Mouse (Mus musculus): Measurements from ENCODE around the gene Il12a. TPM values are rescaled to one million over a fixed set of nuclear protein-coding genes. Genes with fewer than 3 reads are reported as not detected.

The Il12a gene
- polyA plus RNA-seq, 1 experiment from 2014 or later = 0.33 TPM

GRCm38 (mm10) chr3:68667852-68668251 lies 22.6 kb upstream of the Il12a start:
- H3K4me1 ChIP-seq = peaks cover 4% of the 10 kb centered on the region; the same call in 1 of the 2 replicates
- no peaks in the 10 kb centered on the region for H3K9me3 ChIP-seq
- 94% methylated on average over 1 of the region's 1 CpGs for WGBS
- no peaks in the 10 kb centered on the region for H3K27me3 ChIP-seq (replicated peaks)
- ATAC-seq (ENCODE audit: low FRiP score, low read depth) = no peak
- H3K4me3 ChIP-seq = no peak overlapping the region
- H3K27ac ChIP-seq = no peak overlapping the region
- no peak overlapping the region for H3K9ac ChIP-seq
- H3K4me2 ChIP-seq (replicated peaks) = no peak overlapping the region
- no peaks in the 10 kb centered on the region for H3K36me3 ChIP-seq

DNA sequence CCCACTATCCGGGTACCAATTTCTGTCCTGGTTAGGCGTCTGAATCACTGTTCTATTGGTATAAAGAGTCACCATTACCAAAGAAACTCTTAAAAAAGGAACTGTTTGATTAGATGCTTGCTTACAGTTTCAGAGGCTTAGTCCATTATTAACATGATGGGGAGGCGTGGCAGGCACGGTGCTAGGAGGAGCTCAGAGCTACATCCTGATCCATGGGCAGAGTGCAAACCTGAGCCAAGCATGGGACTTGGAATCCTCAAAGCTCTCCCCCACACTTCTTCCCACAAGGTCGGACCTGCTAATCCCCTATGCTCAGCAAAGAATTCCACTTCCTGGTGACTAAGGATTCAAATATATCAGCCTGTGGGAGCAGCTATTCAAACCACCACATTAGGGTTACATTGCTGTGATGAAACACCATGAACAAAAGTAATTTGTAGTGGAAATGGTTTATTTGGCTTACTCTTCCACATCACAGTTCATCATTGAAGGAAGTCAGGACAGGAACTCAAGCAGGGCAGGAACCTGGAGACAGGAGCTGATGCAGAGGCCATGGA lies 20.9 kb upstream of the Il12a start:
- WGBS = 87% methylated on average over 5 of the region's 5 CpGs
- H3K27me3 ChIP-seq (replicated peaks) = no peaks in the 10 kb centered on the region
- no peak overlapping the region for H3K4me3 ChIP-seq
- H3K9ac ChIP-seq = no peak overlapping the region
- ATAC-seq (ENCODE audit: low FRiP score, low read depth) = no peak
- no peak overlapping the region for H3K4me2 ChIP-seq (replicated peaks)
- H3K27ac ChIP-seq = no peak overlapping the region
- no peaks in the 10 kb centered on the region for H3K4me1 ChIP-seq
- H3K9me3 ChIP-seq = no peaks in the 10 kb centered on the region
- H3K36me3 ChIP-seq = no peaks in the 10 kb centered on the region

GRCm38 (mm10) chr3:68674721-68675120 lies 15.7 kb upstream of the Il12a start:
- H3K9ac ChIP-seq = no peak overlapping the region
- ATAC-seq (ENCODE audit: low FRiP score, low read depth) = no peak
- WGBS = 78% methylated on average over 2 of the region's 2 CpGs
- no peak overlapping the region for H3K27ac ChIP-seq
- H3K4me1 ChIP-seq = no peaks in the 10 kb centered on the region
- H3K27me3 ChIP-seq (replicated peaks) = no peaks in the 10 kb centered on the region
- no peaks in the 10 kb centered on the region for H3K9me3 ChIP-seq
- H3K36me3 ChIP-seq = no peaks in the 10 kb centered on the region
- no peak overlapping the region for H3K4me2 ChIP-seq (replicated peaks)
- H3K4me3 ChIP-seq = no peak overlapping the region

GRCm38 (mm10) chr3:68675216-68675835 lies 15.1 kb upstream of the Il12a start:
- ATAC-seq (ENCODE audit: low FRiP score, low read depth) = no peak
- no peaks in the 10 kb centered on the region for H3K9me3 ChIP-seq
- no peak overlapping the region for H3K4me3 ChIP-seq
- no peak overlapping the region for H3K9ac ChIP-seq
- H3K27me3 ChIP-seq (replicated peaks) = no peaks in the 10 kb centered on the region
- no peaks in the 10 kb centered on the region for H3K36me3 ChIP-seq
- no peak overlapping the region for H3K27ac ChIP-seq
- 90% methylated on average over 12 of the region's 12 CpGs for WGBS
- H3K4me2 ChIP-seq (replicated peaks) = no peak overlapping the region
- no peaks in the 10 kb centered on the region for H3K4me1 ChIP-seq

DNA sequence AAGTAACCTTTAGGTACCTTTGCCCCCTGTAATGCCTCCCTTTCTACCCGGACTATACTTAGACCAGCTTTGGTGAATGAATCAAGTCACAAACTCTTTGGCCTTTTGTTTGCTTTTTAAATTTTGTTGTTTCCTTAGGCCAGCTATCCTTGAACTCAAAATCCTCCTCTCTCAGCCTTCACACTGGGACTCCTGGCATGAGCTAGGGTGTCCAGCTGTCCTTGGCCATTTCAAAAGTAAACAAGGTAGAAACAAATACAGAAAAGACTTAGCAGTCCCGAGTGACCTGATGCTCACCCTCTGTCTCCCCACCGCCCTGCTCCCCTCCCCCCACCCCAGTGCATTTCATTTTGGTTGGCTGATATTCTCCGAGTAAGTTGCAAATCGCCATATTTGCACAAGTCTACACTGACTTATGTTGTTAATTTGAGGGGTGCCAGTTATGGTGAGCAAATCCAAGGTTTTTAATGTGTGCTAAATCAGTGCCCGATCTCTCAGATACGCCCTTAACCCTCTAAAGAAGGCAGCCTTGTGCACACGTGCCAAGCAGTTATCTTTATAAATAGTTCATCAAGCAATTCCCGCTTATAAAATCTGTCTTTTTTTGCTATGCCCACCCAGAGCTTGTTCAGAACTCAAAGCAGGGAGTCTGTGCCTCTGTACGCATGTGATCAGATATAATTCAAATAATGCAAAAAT lies 14.3 kb upstream of the Il12a start:
- Histone ChIP-seq H3K9me3 (no peaks in the 10 kb centered on the region), H3K27ac (no peak overlapping the region), H3K27me3 (replicated peaks) (no peaks in the 10 kb centered on the region), H3K9ac (no peak overlapping the region), H3K36me3 (no peaks in the 10 kb centered on the region), H3K4me2 (replicated peaks) (no peak overlapping the region), H3K4me1 (no peaks in the 10 kb centered on the region), H3K4me3 (no peak overlapping the region)
- WGBS = 84% methylated on average over 10 of the region's 10 CpGs
- ATAC-seq (ENCODE audit: low FRiP score, low read depth) = no peak

- no peaks in the 10 kb centered on the region for H3K27me3 ChIP-seq (replicated peaks)
- H3K4me2 ChIP-seq (replicated peaks) = peak overlapping the region; percentile 12; the same call in 1 of the 2 replicates
- no peaks in the 10 kb centered on the region for H3K36me3 ChIP-seq
- no peaks in the 10 kb centered on the region for H3K9me3 ChIP-seq
- no peak overlapping the region for H3K9ac ChIP-seq
- no peaks in the 10 kb centered on the region for H3K4me1 ChIP-seq
- ATAC-seq (ENCODE audit: low FRiP score, low read depth) = no peak
- 59% methylated on average over 17 of the region's 17 CpGs for WGBS
- H3K27ac ChIP-seq = no peak overlapping the region
- H3K4me3 ChIP-seq = no peak overlapping the region
These were observed 13.6 kb upstream of the Il12a start for GRCm38 (mm10) chr3:68676831-68677303.

DNA sequence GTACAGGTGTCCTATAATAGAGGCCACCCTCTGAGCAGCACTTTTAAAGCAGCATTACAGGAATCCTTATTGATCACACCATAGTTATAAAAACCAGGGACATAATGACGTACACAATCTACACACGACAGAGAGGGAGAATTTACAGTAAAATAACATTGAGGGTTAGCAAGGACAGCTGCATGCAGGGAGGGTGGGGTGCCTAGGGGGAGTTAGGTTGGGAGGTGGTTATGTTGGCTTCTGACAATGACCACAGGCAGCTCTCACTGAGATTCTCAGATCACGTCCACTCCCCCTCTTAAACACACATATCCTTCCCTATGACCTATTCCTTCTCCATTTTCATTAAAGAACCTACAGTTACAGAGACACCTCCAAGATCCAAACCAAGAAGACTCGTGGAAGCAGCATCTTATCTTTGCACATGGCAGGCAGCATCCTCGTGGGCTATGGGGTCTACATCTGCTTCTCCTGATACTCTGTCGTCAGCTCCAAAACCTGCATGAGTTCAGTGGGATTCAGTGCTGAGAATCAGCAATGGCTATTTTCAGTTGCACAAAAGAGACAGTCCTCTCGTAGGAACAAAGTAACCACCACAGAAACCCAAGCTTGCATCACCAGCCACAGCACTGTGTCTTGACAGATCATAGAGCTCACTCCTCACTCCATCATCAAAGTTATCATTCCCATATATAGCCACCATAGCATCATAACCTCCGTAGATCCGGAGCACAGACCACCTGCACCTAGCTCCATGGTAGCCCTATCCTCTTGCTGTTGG lies 11.4 kb upstream of the Il12a start:
- no peak overlapping the region for H3K4me3 ChIP-seq
- no peak for ATAC-seq (ENCODE audit: low FRiP score, low read depth)
- WGBS = 89% methylated on average over 9 of the region's 9 CpGs
- no peak overlapping the region for H3K9ac ChIP-seq
- no peaks in the 10 kb centered on the region for H3K36me3 ChIP-seq
- no peaks in the 10 kb centered on the region for H3K4me1 ChIP-seq
- no peaks in the 10 kb centered on the region for H3K9me3 ChIP-seq
- H3K27ac ChIP-seq = no peak overlapping the region
- no peak overlapping the region for H3K4me2 ChIP-seq (replicated peaks)
- H3K27me3 ChIP-seq (replicated peaks) = no peaks in the 10 kb centered on the region

DNA sequence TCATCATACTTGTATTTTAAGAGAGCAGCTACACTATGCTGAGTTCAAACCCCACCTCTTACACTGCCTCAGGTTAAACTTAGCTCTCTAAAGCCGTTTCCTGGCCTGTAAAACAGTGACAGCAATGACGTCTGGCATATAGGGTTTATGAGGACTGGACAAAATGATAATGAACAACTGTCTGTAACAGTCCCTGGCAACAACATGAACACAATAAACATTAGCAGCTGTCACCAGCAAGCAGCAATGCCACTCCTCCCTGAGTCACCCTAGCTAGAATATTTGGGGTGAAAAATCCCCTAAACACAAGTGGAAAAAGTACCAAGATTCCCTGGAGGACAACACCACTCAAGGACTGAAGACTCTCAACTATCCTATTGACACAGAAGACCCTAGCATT lies 6.9 kb upstream of the Il12a start:
- Histone ChIP-seq H3K9ac (no peak overlapping the region), H3K27ac (no peak overlapping the region), H3K27me3 (replicated peaks) (no peaks in the 10 kb centered on the region), H3K36me3 (no peaks in the 10 kb centered on the region), H3K4me1 (no peaks in the 10 kb centered on the region), H3K4me2 (replicated peaks) (no peak overlapping the region), H3K4me3 (no peak overlapping the region), H3K9me3 (no peaks in the 10 kb centered on the region)
- WGBS = 42% methylated on average over 2 of the region's 2 CpGs
- no peak for ATAC-seq (ENCODE audit: low FRiP score, low read depth)

DNA sequence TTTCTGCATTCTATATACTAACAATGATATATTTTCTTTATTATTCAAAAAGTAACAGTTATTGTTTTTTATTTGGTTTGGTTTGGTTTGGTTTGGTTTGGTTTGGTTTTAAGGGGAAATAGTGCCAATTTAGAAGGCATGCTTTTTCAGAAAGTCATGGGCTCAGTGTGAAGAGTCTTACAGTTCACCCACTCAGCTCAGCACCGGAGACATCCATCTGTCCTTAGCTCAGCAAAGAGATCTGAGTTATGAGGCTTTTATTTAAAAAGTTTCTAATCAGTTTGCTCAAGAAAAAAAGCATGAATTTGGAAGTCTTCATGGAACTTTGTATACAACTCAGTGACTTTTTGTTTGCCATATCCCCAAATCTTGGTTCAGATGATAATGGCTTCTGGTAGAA lies 6.2 kb upstream of the Il12a start:
- Histone ChIP-seq H3K36me3 (no peaks in the 10 kb centered on the region), H3K4me1 (no peaks in the 10 kb centered on the region), H3K4me3 (no peak overlapping the region), H3K27ac (no peak overlapping the region), H3K9me3 (no peaks in the 10 kb centered on the region), H3K9ac (no peak overlapping the region), H3K27me3 (replicated peaks) (no peaks in the 10 kb centered on the region), H3K4me2 (replicated peaks) (no peak overlapping the region)
- no peak for ATAC-seq (ENCODE audit: low FRiP score, low read depth)
- WGBS = 83% methylated on average over 1 of the region's 1 CpGs

DNA sequence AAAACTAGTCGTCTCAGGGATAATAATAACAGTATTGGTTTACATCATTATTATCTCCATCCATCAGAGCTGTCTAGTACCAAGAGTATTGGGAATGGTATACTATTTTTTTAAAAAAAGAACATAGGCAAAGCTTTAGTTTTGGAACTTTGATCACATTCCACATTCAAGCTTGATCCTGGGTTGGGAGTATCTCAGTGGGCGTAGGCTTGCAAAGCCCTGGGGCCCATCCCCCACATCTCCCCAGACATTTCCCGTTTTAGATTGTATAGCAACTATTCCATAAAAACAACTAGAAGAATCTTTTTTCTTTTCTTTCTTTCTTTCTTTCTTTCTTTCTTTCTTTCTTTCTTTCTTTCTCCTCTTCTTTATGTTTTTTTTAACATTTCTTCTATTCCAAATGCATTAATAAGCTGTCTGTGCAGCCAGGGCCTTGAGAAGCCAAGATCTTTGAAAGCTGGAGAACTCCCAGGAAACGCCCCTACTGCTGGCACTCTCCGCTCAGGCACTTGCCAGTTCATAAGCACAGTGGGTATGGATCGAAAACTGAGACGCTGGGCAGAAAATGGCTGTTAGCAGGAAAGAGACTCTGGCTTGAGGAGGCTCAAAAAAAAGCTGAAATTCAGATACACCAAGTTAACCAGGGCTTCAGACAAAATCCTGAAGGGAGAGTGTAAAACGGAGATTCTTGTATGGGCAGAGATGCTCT lies 3.4 kb upstream of the Il12a start:
- Histone ChIP-seq H3K4me1 (no peaks in the 10 kb centered on the region), H3K27ac (no peak overlapping the region), H3K9me3 (no peaks in the 10 kb centered on the region), H3K4me3 (no peak overlapping the region), H3K9ac (no peak overlapping the region), H3K36me3 (no peaks in the 10 kb centered on the region), H3K4me2 (replicated peaks) (no peak overlapping the region), H3K27me3 (replicated peaks) (no peaks in the 10 kb centered on the region)
- 83% methylated on average over 8 of the region's 8 CpGs for WGBS
- no peak for ATAC-seq (ENCODE audit: low FRiP score, low read depth)

- Histone ChIP-seq H3K4me2 (replicated peaks) (no peak overlapping the region), H3K9me3 (no peaks in the 10 kb centered on the region), H3K4me1 (peaks cover 7% of the 10 kb centered on the region; the same call in 1 of the 2 replicates), H3K27me3 (replicated peaks) (no peaks in the 10 kb centered on the region), H3K9ac (no peak overlapping the region), H3K4me3 (no peak overlapping the region), H3K27ac (no peak overlapping the region), H3K36me3 (no peaks in the 10 kb centered on the region)
- 75% methylated on average over 7 of the region's 7 CpGs for WGBS
- ATAC-seq (ENCODE audit: low FRiP score, low read depth) = no peak
These were observed 1.1 kb upstream of the Il12a start for GRCm38 (mm10) chr3:68689346-68689745.
